Mouse (Mus musculus) heart, embryonic 13.5 days (tissue): Measurements from ENCODE around the gene Nab2. TPM values are rescaled to one million over a fixed set of nuclear protein-coding genes. Genes with fewer than 3 reads are reported as not detected.

Experiments
- ATAC-seq: fragments of 200-750 bp; cut with Nextera tagmentation; 2 replicates; pipeline ENCODE4 v1.8.0; 2017; ENCODE audit warnings: moderate TSS enrichment; ENCODE audit not compliant: insufficient number of reproducible peaks, low FRiP score, low TSS enrichment; ENCODE audit errors: extremely low read depth
- H3K27ac ChIP-seq: fragments of 300-500 bp; sonication (generic); replicated peaks from 2 replicates; pipeline ENCODE4 v1.5.1; 2015; ENCODE audit warnings: moderate library complexity, mild to moderate bottlenecking, inconsistent platforms
- H3K27me3 ChIP-seq: fragments of 300-500 bp; sonication (generic); replicated peaks from 2 replicates; pipeline ENCODE4 v1.6.1; 2015; ENCODE audit warnings: mild to moderate bottlenecking, inconsistent platforms
- H3K36me3 ChIP-seq: fragments of 300-500 bp; sonication (generic); 2 replicates; pipeline ENCODE4 v1.6.1; 2015; ENCODE audit warnings: mild to moderate bottlenecking, inconsistent platforms
- H3K4me1 ChIP-seq: fragments of 300-500 bp; sonication (generic); 2 replicates; pipeline ENCODE4 v1.6.1; 2015; ENCODE audit warnings: inconsistent platforms
- H3K4me2 ChIP-seq: fragments of 300-500 bp; sonication (generic); 2 replicates; pipeline ENCODE4 v1.6.1; 2015; ENCODE audit warnings: inconsistent platforms, mild to moderate bottlenecking, moderate library complexity
- H3K4me3 ChIP-seq: fragments of 300-500 bp; sonication (generic); 2 replicates; pipeline ENCODE4 v1.5.1; 2015; ENCODE audit warnings: moderate library complexity, mild to moderate bottlenecking, inconsistent platforms
- H3K9ac ChIP-seq: fragments of 300-500 bp; sonication (generic); 2 replicates; pipeline ENCODE4 v1.6.1; 2015; ENCODE audit warnings: inconsistent platforms, mild to moderate bottlenecking, moderate library complexity
- H3K9me3 ChIP-seq: fragments of 300-500 bp; sonication (generic); 2 replicates; pipeline ENCODE4 v1.6.1; 2016; ENCODE audit warnings: inconsistent platforms
- WGBS: fragments of 180-500 bp; shearing (Covaris S2); methylation state at CpG from one replicate; pipeline ENCODE4 v1.1.7; 2015; ENCODE audit warnings: mixed read lengths; 5-methylcytosine and 5-hydroxymethylcytosine counted together
- polyA plus RNA-seq: library from polyadenylated mRNA; unstranded; fragments of >200 nt; fragmentation: Nextera tagmentation; extraction: Ambion mirVana; gene quantifications from 2 replicates; pipeline ENCODE4 v1.2.1, GENCODE M21; 2015

Nab2 gene
- polyA plus RNA-seq, 1 experiment from 2014 or later: 9.7 TPM

GRCm38 (mm10) chr10:127620406-127621190 lies 47.8 kb downstream of the Nab2 start, which contains the start of gene Lrp1:
Gene Lrp1 (minus strand): TSS chr10:127621148.
- peak; percentile 35 for ATAC-seq
- Histone ChIP-seq H3K27me3 (0 out of 2 replicates have a peak, but pooled peaks cover 5% of the 10 kb centered on the region), H3K36me3 (no peaks in the 10 kb centered on the region), H3K27ac (peak within 1 kb of the TSS; percentile 98), H3K9ac (peak within 1 kb of the TSS; percentile 83), H3K9me3 (no peaks in the 10 kb centered on the region), H3K4me3 (peak within 1 kb of the TSS; percentile 75), H3K4me1 (peaks cover 54% of the 10 kb centered on the region), H3K4me2 (peak within 1 kb of the TSS; percentile 96)
- under 1% methylated on average over 30 of the region's 32 CpGs for whole genome bisulfite sequencing

- Histone ChIP-seq H3K27me3 (0 out of 2 replicates have a peak, but pooled peaks cover 5% of the 10 kb centered on the region), H3K4me3 (peak overlapping the region; percentile 75), H3K4me1 (peaks cover 60% of the 10 kb centered on the region), H3K9ac (peak overlapping the region; percentile 83), H3K9me3 (no peaks in the 10 kb centered on the region), H3K27ac (peak overlapping the region; percentile 98), H3K36me3 (no peaks in the 10 kb centered on the region), H3K4me2 (peak overlapping the region; percentile 96)
- 14% methylated on average over 12 of the region's 12 CpGs for WGBS
- no peak for ATAC-seq
Measured at GRCm38 (mm10) chr10:127619941-127620405, 48.4 kb downstream of the Nab2 start.

- peaks cover 68% of the 10 kb centered on the region for H3K4me1 ChIP-seq
- peak overlapping the region; percentile 75 for H3K4me3 ChIP-seq
- peak overlapping the region; percentile 83 for H3K9ac ChIP-seq
- H3K27me3 ChIP-seq: 0 out of 2 replicates have a peak, but pooled peaks cover 5% of the 10 kb centered on the region
- H3K36me3 ChIP-seq: no peaks in the 10 kb centered on the region
- H3K27ac ChIP-seq: peak overlapping the region; percentile 98
- peak overlapping the region; percentile 96 for H3K4me2 ChIP-seq
- 31% methylated on average over 8 of the region's 8 CpGs for WGBS
- H3K9me3 ChIP-seq: no peaks in the 10 kb centered on the region
- ATAC-seq: no peak
Measured at GRCm38 (mm10) chr10:127619119-127619721, 49.1 kb downstream of the Nab2 start.

- WGBS: 24% methylated on average over 6 of the region's 6 CpGs
- ATAC-seq: no peak
- Histone ChIP-seq H3K4me2 (peak overlapping the region; percentile 96), H3K9ac (peak overlapping the region; percentile 83; the same call in 1 of the 2 replicates), H3K36me3 (no peaks in the 10 kb centered on the region), H3K4me1 (peaks cover 73% of the 10 kb centered on the region), H3K9me3 (no peaks in the 10 kb centered on the region), H3K27ac (peak overlapping the region; percentile 98), H3K4me3 (peak overlapping the region; percentile 75), H3K27me3 (0 out of 2 replicates have a peak, but pooled peaks cover 5% of the 10 kb centered on the region)
Measured at GRCm38 (mm10) chr10:127618173-127618572, 50.2 kb downstream of the Nab2 start.

GRCm38 (mm10) chr10:127617294-127617693 lies 51.1 kb downstream of the Nab2 start:
- ATAC-seq: no peak
- H3K27ac ChIP-seq: peak overlapping the region; percentile 44
- no peaks in the 10 kb centered on the region for H3K9me3 ChIP-seq
- H3K4me3 ChIP-seq: no peak overlapping the region
- 0 out of 2 replicates have a peak, but pooled peaks cover 5% of the 10 kb centered on the region for H3K27me3 ChIP-seq
- H3K9ac ChIP-seq: peak overlapping the region; percentile 83
- peaks cover 3% of the 10 kb centered on the region for H3K36me3 ChIP-seq
- peak overlapping the region; percentile 96; the same call in 1 of the 2 replicates for H3K4me2 ChIP-seq
- peaks cover 71% of the 10 kb centered on the region for H3K4me1 ChIP-seq
- 43% methylated on average over 4 of the region's 4 CpGs for WGBS

GRCm38 (mm10) chr10:127616261-127616679 lies 52.1 kb downstream of the Nab2 start:
- no peak for ATAC-seq
- H3K4me2 ChIP-seq: peak overlapping the region; percentile 34
- H3K9me3 ChIP-seq: no peaks in the 10 kb centered on the region
- H3K27ac ChIP-seq: peak overlapping the region; percentile 86
- no peak overlapping the region for H3K9ac ChIP-seq
- 40% methylated on average over 7 of the region's 7 CpGs for WGBS
- H3K4me1 ChIP-seq: peaks cover 69% of the 10 kb centered on the region
- 0 out of 2 replicates have a peak, but pooled peaks cover 5% of the 10 kb centered on the region for H3K27me3 ChIP-seq
- H3K4me3 ChIP-seq: no peak overlapping the region
- H3K36me3 ChIP-seq: peaks cover 14% of the 10 kb centered on the region

GRCm38 (mm10) chr10:127615591-127615990 lies 52.8 kb downstream of the Nab2 start:
- no peak overlapping the region for H3K4me3 ChIP-seq
- peak overlapping the region; percentile 11; the same call in 1 of the 2 replicates for H3K9ac ChIP-seq
- no peak for ATAC-seq
- H3K27me3 ChIP-seq: 0 out of 2 replicates have a peak, but pooled peaks cover 5% of the 10 kb centered on the region
- WGBS: 34% methylated on average over 3 of the region's 3 CpGs
- H3K4me1 ChIP-seq: peaks cover 69% of the 10 kb centered on the region
- peaks cover 18% of the 10 kb centered on the region for H3K36me3 ChIP-seq
- peak overlapping the region; percentile 34; the same call in 1 of the 2 replicates for H3K4me2 ChIP-seq
- H3K9me3 ChIP-seq: no peaks in the 10 kb centered on the region
- peak overlapping the region; percentile 86 for H3K27ac ChIP-seq

- peak overlapping the region; percentile 34 for H3K4me2 ChIP-seq
- peak overlapping the region; percentile 50; the same call in 1 of the 2 replicates for H3K9ac ChIP-seq
- H3K4me3 ChIP-seq: no peak overlapping the region
- H3K4me1 ChIP-seq: peaks cover 63% of the 10 kb centered on the region
- H3K27me3 ChIP-seq: 0 out of 2 replicates have a peak, but pooled peaks cover 5% of the 10 kb centered on the region
- H3K27ac ChIP-seq: peak overlapping the region; percentile 86
- H3K9me3 ChIP-seq: no peaks in the 10 kb centered on the region
- H3K36me3 ChIP-seq: peaks cover 24% of the 10 kb centered on the region
- 21% methylated on average over 2 of the region's 2 CpGs for WGBS
- no peak for ATAC-seq
Measured at GRCm38 (mm10) chr10:127615034-127615374, 53.4 kb downstream of the Nab2 start.

GRCm38 (mm10) chr10:127614236-127615033 lies 53.9 kb downstream of the Nab2 start:
- no peaks in the 10 kb centered on the region for H3K9me3 ChIP-seq
- peak overlapping the region; percentile 34 for H3K4me2 ChIP-seq
- peak overlapping the region; percentile 50 for H3K9ac ChIP-seq
- peak overlapping the region; percentile 86 for H3K27ac ChIP-seq
- peaks cover 58% of the 10 kb centered on the region for H3K4me1 ChIP-seq
- peaks cover 30% of the 10 kb centered on the region for H3K36me3 ChIP-seq
- no peak overlapping the region for H3K4me3 ChIP-seq
- 0 out of 2 replicates have a peak, but pooled peaks cover 5% of the 10 kb centered on the region for H3K27me3 ChIP-seq
- WGBS: 34% methylated on average over 12 of the region's 12 CpGs
- ATAC-seq: no peak

GRCm38 (mm10) chr10:127612079-127612775 lies 56.1 kb downstream of the Nab2 start:
- H3K27ac ChIP-seq: no peak overlapping the region
- no peaks in the 10 kb centered on the region for H3K27me3 ChIP-seq
- H3K36me3 ChIP-seq: peaks cover 46% of the 10 kb centered on the region
- H3K9ac ChIP-seq: no peak overlapping the region
- peaks cover 36% of the 10 kb centered on the region for H3K4me1 ChIP-seq
- no peaks in the 10 kb centered on the region for H3K9me3 ChIP-seq
- 62% methylated on average over 14 of the region's 14 CpGs for WGBS
- no peak overlapping the region for H3K4me3 ChIP-seq
- ATAC-seq: no peak
- H3K4me2 ChIP-seq: no peak overlapping the region
